Mouse (Mus musculus) erythroblast, embryonic 14.5 days (primary cell): ENCODE measurements around the gene Prn.

ENCODE experiments used
- GATA1 ChIP-seq: IDR thresholded peaks from 2 replicates; pipeline ENCODE4 v1.6.1; 2012; ENCODE audit warnings: low read length, inconsistent platforms, mixed read lengths
- TAL1 ChIP-seq: IDR thresholded peaks from 3 replicates; pipeline ENCODE4 v1.6.1; 2012; ENCODE audit warnings: low read length, inconsistent platforms, mixed read lengths

- no peak for TF ChIP-seq TAL1
- no peak for TF ChIP-seq GATA1
Observed at GRCm38 (mm10) chr2:131883136-131883535, 26.6 kb upstream of the Prn start.
